In genomic region chr3:37510055-37511032, GRCm38 (mm10) we compare ENCODE assay signal across 10 mouse cellular contexts.
A peak's percentile ranks its signal among the peaks of the same experiment; 100 is the strongest.
DNase-seq lines count a peak whose midpoint lies in the region; ATAC-seq and TF ChIP-seq lines count a peak whose summit lies in the region.
"Had no signal": no experiment of that assay in that cellular context is flagged by ENCODE, and none has a peak within 500 bp of the region (broad histone marks: within the 10 kb centered on the region; RNA-seq: fewer than 3 reads in every experiment).

No protein-coding gene starts in this region.

- ATAC-seq in neural tube, embryonic 11.5 days (ENCODE audit: insufficient read depth, low FRiP score, low TSS enrichment): no peak
- no peak for ATAC-seq in neural tube, embryonic 15.5 days (ENCODE audit: low FRiP score)
- peak; percentile 97 for ATAC-seq in liver, embryonic 11.5 days (replicated peaks; ENCODE audit: low FRiP score)
- no peak for ATAC-seq in hindbrain, postnatal 0 days
- ATAC-seq: activated CD4-positive, CD25-positive, alpha-beta regulatory T cell, adult 4 months; forebrain, embryonic 15.5 days had no signal

- H3K27ac ChIP-seq in neural tube, embryonic 11.5 days (ENCODE audit: low read depth, low read length): no peak overlapping the region
- no peak overlapping the region for H3K27ac ChIP-seq in neural tube, embryonic 15.5 days (replicated peaks)
- peak overlapping the region; percentile 80 for H3K27ac ChIP-seq in liver, embryonic 11.5 days (ENCODE audit: low read depth, low read length)
- H3K27ac ChIP-seq in hindbrain, postnatal 0 days: no peak overlapping the region
- H3K27ac ChIP-seq: forebrain, embryonic 15.5 days had no signal

- H3K36me3 ChIP-seq in neural tube, embryonic 11.5 days (ENCODE audit: control insufficient read depth, insufficient read depth, low read length): no peaks in the 10 kb centered on the region
- no peaks in the 10 kb centered on the region for H3K36me3 ChIP-seq in neural tube, embryonic 15.5 days
- H3K36me3 ChIP-seq in liver, embryonic 11.5 days (ENCODE audit: control insufficient read depth, insufficient read depth, low read length): no peaks in the 10 kb centered on the region
- H3K36me3 ChIP-seq in hindbrain, postnatal 0 days (ENCODE audit: insufficient read depth, low read length): no peaks in the 10 kb centered on the region
- H3K36me3 ChIP-seq: forebrain, embryonic 15.5 days had no signal

- peak; percentile 17 for DNase-seq in adrenal gland, adult 2 months
- DNase-seq in adrenal gland, postnatal 14 days: no peak
- peak; percentile 9 for DNase-seq in neural tube, embryonic 11.5 days (ENCODE audit: low spot score)
- peak; percentile 48 for DNase-seq in liver, embryonic 11.5 days (ENCODE audit: low spot score)
- DNase-seq in yolk sac, embryonic 10.5 days (ENCODE audit: low spot score): peak; percentile 52
- no peak for DNase-seq in left cerebral cortex, adult 11 months (ENCODE audit: low spot score)
- DNase-seq in hindbrain, postnatal 0 days (ENCODE audit: low spot score): no peak

- H3K4me2 ChIP-seq in neural tube, embryonic 11.5 days (ENCODE audit: low read depth): no peak overlapping the region
- no peak overlapping the region for H3K4me2 ChIP-seq in neural tube, embryonic 15.5 days
- peak overlapping the region; percentile 36 for H3K4me2 ChIP-seq in liver, embryonic 11.5 days
- no peak overlapping the region for H3K4me2 ChIP-seq in hindbrain, postnatal 0 days (ENCODE audit: low read depth, low read length)
- H3K4me2 ChIP-seq: forebrain, embryonic 15.5 days had no signal

- H3K9me3 ChIP-seq in neural tube, embryonic 11.5 days (ENCODE audit: control insufficient read depth, low read length): no peaks in the 10 kb centered on the region
- H3K9me3 ChIP-seq in neural tube, embryonic 15.5 days (replicated peaks): no peaks in the 10 kb centered on the region
- H3K9me3 ChIP-seq in liver, embryonic 11.5 days (ENCODE audit: control insufficient read depth, low read length): no peaks in the 10 kb centered on the region
- no peaks in the 10 kb centered on the region for H3K9me3 ChIP-seq in hindbrain, postnatal 0 days (ENCODE audit: low read length)
- H3K9me3 ChIP-seq: forebrain, embryonic 15.5 days had no signal

- WGBS in neural tube, embryonic 11.5 days: 85% methylated on average over 7 of the region's 7 CpGs
- WGBS in neural tube, embryonic 15.5 days: 76% methylated on average over 7 of the region's 7 CpGs
- WGBS in liver, embryonic 11.5 days: 52% methylated on average over 7 of the region's 7 CpGs
- WGBS in hindbrain, postnatal 0 days: 74% methylated on average over 7 of the region's 7 CpGs

- TF ChIP-seq CTCF in hindbrain, postnatal 0 days (IDR thresholded peaks at IDR 0.05; ENCODE audit: low read depth): no peak

- H3K4me3 ChIP-seq in neural tube, embryonic 11.5 days (ENCODE audit: low read depth, low read length): no peak overlapping the region
- no peak overlapping the region for H3K4me3 ChIP-seq in neural tube, embryonic 15.5 days (replicated peaks)
- H3K4me3 ChIP-seq in liver, embryonic 11.5 days (ENCODE audit: low read depth, low read length): no peak overlapping the region
- H3K4me3 ChIP-seq in hindbrain, postnatal 0 days (ENCODE audit: low read length): no peak overlapping the region
- H3K4me3 ChIP-seq: forebrain, embryonic 15.5 days had no signal

- no peaks in the 10 kb centered on the region for H3K27me3 ChIP-seq in neural tube, embryonic 11.5 days (ENCODE audit: control insufficient read depth, insufficient read depth, low read length)
- no peaks in the 10 kb centered on the region for H3K27me3 ChIP-seq in neural tube, embryonic 15.5 days (replicated peaks)
- H3K27me3 ChIP-seq in liver, embryonic 11.5 days (replicated peaks; ENCODE audit: control insufficient read depth, insufficient read depth, low read length): no peaks in the 10 kb centered on the region
- H3K27me3 ChIP-seq in hindbrain, postnatal 0 days (ENCODE audit: insufficient read depth, low read length): no peaks in the 10 kb centered on the region
- H3K27me3 ChIP-seq: forebrain, embryonic 15.5 days had no signal

- no peak overlapping the region for H3K9ac ChIP-seq in neural tube, embryonic 11.5 days (ENCODE audit: low read length)
- no peak overlapping the region for H3K9ac ChIP-seq in neural tube, embryonic 15.5 days (replicated peaks)
- no peak overlapping the region for H3K9ac ChIP-seq in liver, embryonic 11.5 days (ENCODE audit: low read depth, low read length)
- H3K9ac ChIP-seq in hindbrain, postnatal 0 days (replicated peaks; ENCODE audit: low read length): no peak overlapping the region
- H3K9ac ChIP-seq: forebrain, embryonic 15.5 days had no signal

- H3K4me1 ChIP-seq in neural tube, embryonic 11.5 days (ENCODE audit: control insufficient read depth, insufficient read depth, low read length): no peaks in the 10 kb centered on the region
- no peaks in the 10 kb centered on the region for H3K4me1 ChIP-seq in neural tube, embryonic 15.5 days
- H3K4me1 ChIP-seq in liver, embryonic 11.5 days (replicated peaks; ENCODE audit: control insufficient read depth, insufficient read depth, low read length): peaks cover 10% of the 10 kb centered on the region
- H3K4me1 ChIP-seq in hindbrain, postnatal 0 days (ENCODE audit: insufficient read depth, low read length): no peaks in the 10 kb centered on the region
- H3K4me1 ChIP-seq: forebrain, embryonic 15.5 days had no signal

Comparison
In these comparisons a context has a peak if more than half of its experiments do, and no peak if none do; other contexts are left out.
1. DNase-seq: peak in adrenal gland, adult 2 months (single experiment), neural tube, embryonic 11.5 days (single experiment), liver, embryonic 11.5 days (single experiment) and yolk sac, embryonic 10.5 days (single experiment); none in adrenal gland, postnatal 14 days (single experiment), left cerebral cortex, adult 11 months (single experiment) and hindbrain, postnatal 0 days (single experiment).